Mouse (Mus musculus): ENCODE data around the gene Dnah11. TPM values are rescaled to one million over a fixed set of nuclear protein-coding genes. Genes with fewer than 3 reads are reported as not detected.

Gene Dnah11
- polyA plus RNA-seq, 2 experiments, result 0.15 to 0.39 TPM

DNA sequence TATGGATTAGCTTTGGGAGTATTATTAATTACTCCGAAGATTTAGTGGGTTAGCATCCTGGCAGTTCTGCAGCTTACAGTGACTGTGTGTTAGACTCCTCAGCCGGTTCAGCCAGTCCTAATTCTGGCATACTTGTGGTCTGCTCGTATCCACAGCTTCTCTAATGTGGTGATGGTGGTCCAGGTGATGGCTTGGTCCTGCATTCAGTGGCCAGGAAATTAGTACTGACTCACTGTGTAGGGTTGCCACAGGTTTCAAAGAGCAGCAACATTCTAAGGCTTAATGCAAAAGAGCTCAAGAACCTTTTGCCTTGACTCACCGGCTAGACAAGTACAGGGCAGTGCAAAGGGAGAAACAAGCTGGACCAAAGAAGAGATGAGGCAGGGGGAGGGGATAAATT lies 103.9 kb downstream of the Dnah11 start:
- ATAC-seq (ENCODE audit: low FRiP score, low read depth) (peak; percentile 53; the same call in 1 of the 2 replicates), DNase-seq (ENCODE audit: low spot score) (no peak)
- Histone ChIP-seq H3K4me1 (ENCODE audit: control insufficient read depth, insufficient read depth, low read length) (no peaks in the 10 kb centered on the region), H3K4me3 (replicated peaks; ENCODE audit: low read length) (no peak overlapping the region), H3K9me3 (ENCODE audit: control insufficient read depth, low read length) (no peaks in the 10 kb centered on the region), H3K4me2 (replicated peaks; ENCODE audit: low read depth, low read length, severe bottlenecking) (no peak overlapping the region), H3K27ac (replicated peaks; ENCODE audit: low read depth, low read length) (no peak overlapping the region), H3K27me3 (ENCODE audit: control insufficient read depth, insufficient read depth, low read length) (no peaks in the 10 kb centered on the region), H3K36me3 (ENCODE audit: control insufficient read depth, insufficient read depth, low read length) (no peaks in the 10 kb centered on the region), H3K9ac (ENCODE audit: low read depth, low read length, severe bottlenecking) (no peak overlapping the region)
- WGBS, result 77% methylated on average over 4 of the region's 4 CpGs
- TF ChIP-seq POLR2A (IDR thresholded peaks at IDR 0.05; ENCODE audit: borderline replicate concordance, extremely low read depth, insufficient read depth, insufficient read length), result no peak

DNA sequence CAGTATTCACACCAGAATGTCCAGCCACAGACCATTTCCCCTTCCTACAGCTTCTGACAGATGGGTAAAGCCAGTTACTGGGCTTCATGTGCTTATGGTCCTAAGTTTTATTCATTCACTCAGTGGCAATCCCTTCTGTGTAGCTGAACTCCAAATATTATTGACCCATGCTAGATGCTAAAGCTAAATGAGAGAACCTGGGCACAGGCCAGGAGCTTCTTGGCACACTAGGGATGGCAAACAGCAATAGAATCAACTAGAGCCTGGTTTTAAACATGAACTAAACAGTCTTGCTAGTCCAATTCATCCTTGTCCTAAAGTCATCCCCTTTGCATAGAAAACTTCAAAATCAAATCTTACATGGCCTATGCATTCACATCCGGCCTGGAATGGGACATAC lies 113.6 kb downstream of the Dnah11 start:
- Histone ChIP-seq H3K4me3 (replicated peaks; ENCODE audit: low read length) (no peak overlapping the region), H3K27ac (replicated peaks; ENCODE audit: low read depth, low read length) (no peak overlapping the region), H3K9me3 (ENCODE audit: control insufficient read depth, low read length) (no peaks in the 10 kb centered on the region), H3K4me2 (replicated peaks; ENCODE audit: low read depth, low read length, severe bottlenecking) (no peak overlapping the region), H3K4me1 (ENCODE audit: control insufficient read depth, insufficient read depth, low read length) (no peaks in the 10 kb centered on the region), H3K36me3 (ENCODE audit: control insufficient read depth, insufficient read depth, low read length) (no peaks in the 10 kb centered on the region), H3K27me3 (ENCODE audit: control insufficient read depth, insufficient read depth, low read length) (no peaks in the 10 kb centered on the region), H3K9ac (ENCODE audit: low read depth, low read length, severe bottlenecking) (no peak overlapping the region)
- DNase-seq (ENCODE audit: low spot score) (no peak), ATAC-seq (ENCODE audit: low FRiP score, low read depth) (no peak)
- WGBS, result 89% methylated on average over 1 of the region's 1 CpGs
- no peak for TF ChIP-seq POLR2A (IDR thresholded peaks at IDR 0.05; ENCODE audit: borderline replicate concordance, extremely low read depth, insufficient read depth, insufficient read length)

DNA sequence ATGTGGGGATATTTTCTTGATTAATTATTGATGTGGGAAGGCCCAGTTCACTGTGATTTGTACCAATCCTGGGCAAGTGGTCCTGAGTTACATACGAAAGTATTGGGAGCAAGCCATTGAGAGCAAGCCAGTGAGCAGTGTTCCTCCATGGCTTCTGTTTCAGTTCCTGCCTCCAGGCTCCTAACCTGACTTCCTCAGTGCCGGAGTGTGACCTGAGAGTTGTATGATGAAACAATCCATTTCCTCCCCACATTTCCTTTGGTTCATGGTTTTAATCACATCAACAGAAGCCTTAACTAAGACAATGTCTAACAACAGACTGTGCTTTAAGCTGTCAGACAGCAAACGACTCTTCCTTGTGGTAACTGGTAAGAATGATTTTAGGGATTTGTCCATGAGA lies 114.0 kb downstream of the Dnah11 start:
- ATAC-seq (ENCODE audit: low FRiP score, low read depth), result no peak

DNA sequence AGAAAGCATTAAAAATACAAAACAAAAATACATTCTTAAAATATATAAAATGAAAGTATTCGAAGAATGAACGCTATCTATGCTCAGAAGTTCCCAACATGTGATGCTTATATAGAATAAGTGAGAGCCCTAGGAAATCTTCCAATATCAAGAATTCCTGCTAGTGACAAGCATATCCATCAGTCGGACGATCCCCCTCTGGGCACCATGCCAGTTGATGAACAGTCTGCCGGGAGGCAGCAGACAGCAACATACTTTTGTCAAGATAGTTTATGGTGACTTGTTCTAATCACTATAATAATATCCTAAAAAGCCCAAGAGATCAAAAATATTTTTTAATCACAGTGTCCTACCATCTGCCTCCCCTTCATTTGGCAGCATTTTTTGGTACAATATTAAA lies 114.7 kb downstream of the Dnah11 start:
- 75% methylated on average over 5 of the region's 5 CpGs for WGBS

More for the DNA sequence above, 114.0 kb downstream of the Dnah11 start:
- H3K36me3 ChIP-seq (ENCODE audit: control insufficient read depth, insufficient read depth, low read length), result no peaks in the 10 kb centered on the region
- H3K4me2 ChIP-seq (replicated peaks; ENCODE audit: low read depth, low read length, severe bottlenecking), result no peak overlapping the region
- no peaks in the 10 kb centered on the region for H3K27me3 ChIP-seq (ENCODE audit: control insufficient read depth, insufficient read depth, low read length)
- no peak overlapping the region for H3K27ac ChIP-seq (replicated peaks; ENCODE audit: low read depth, low read length)
- no peak for TF ChIP-seq POLR2A (IDR thresholded peaks at IDR 0.05; ENCODE audit: borderline replicate concordance, extremely low read depth, insufficient read depth, insufficient read length)
- H3K4me1 ChIP-seq (ENCODE audit: control insufficient read depth, insufficient read depth, low read length), result no peaks in the 10 kb centered on the region
- H3K4me3 ChIP-seq (replicated peaks; ENCODE audit: low read length), result no peak overlapping the region
- no peak overlapping the region for H3K9ac ChIP-seq (ENCODE audit: low read depth, low read length, severe bottlenecking)
- 72% methylated on average over 3 of the region's 3 CpGs for WGBS
- no peak for DNase-seq (ENCODE audit: low spot score)
- no peaks in the 10 kb centered on the region for H3K9me3 ChIP-seq (ENCODE audit: control insufficient read depth, low read length)

DNA sequence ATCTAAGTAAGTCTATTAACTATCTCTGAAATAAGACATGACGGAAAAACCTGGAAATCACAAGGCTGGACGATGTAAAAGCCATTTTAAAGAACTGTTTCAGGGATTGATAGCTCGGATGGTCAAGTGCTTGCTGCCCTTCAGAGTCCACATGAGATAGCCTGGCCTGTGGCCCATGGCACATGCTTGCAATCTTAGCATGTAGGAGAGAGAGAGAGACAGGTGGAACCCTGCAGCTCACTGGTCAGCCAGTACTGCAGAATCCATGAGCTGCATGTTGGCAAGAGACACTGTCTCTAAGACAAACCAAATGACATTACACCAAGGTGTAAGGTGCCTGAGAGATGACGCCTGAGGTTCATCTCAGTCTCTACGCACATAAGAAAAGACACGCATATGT lies 118.4 kb downstream of the Dnah11 start:
- Histone ChIP-seq H3K36me3 (ENCODE audit: control insufficient read depth, insufficient read depth, low read length) (no peaks in the 10 kb centered on the region), H3K4me3 (replicated peaks; ENCODE audit: low read length) (no peak overlapping the region), H3K27me3 (ENCODE audit: control insufficient read depth, insufficient read depth, low read length) (no peaks in the 10 kb centered on the region), H3K9ac (ENCODE audit: low read depth, low read length, severe bottlenecking) (no peak overlapping the region), H3K27ac (replicated peaks; ENCODE audit: low read depth, low read length) (no peak overlapping the region), H3K4me1 (ENCODE audit: control insufficient read depth, insufficient read depth, low read length) (no peaks in the 10 kb centered on the region), H3K4me2 (replicated peaks; ENCODE audit: low read depth, low read length, severe bottlenecking) (no peak overlapping the region), H3K9me3 (ENCODE audit: control insufficient read depth, low read length) (no peaks in the 10 kb centered on the region)
- no peak for TF ChIP-seq POLR2A (IDR thresholded peaks at IDR 0.05; ENCODE audit: borderline replicate concordance, extremely low read depth, insufficient read depth, insufficient read length)
- no peak for ATAC-seq (ENCODE audit: low FRiP score, low read depth)
- 86% methylated on average over 6 of the region's 6 CpGs for WGBS
- no peak for DNase-seq (ENCODE audit: low spot score)

More for the DNA sequence above, 114.7 kb downstream of the Dnah11 start:
- Histone ChIP-seq H3K9ac (ENCODE audit: low read depth, low read length, severe bottlenecking) (no peak overlapping the region), H3K36me3 (ENCODE audit: control insufficient read depth, insufficient read depth, low read length) (no peaks in the 10 kb centered on the region), H3K27ac (replicated peaks; ENCODE audit: low read depth, low read length) (no peak overlapping the region), H3K27me3 (ENCODE audit: control insufficient read depth, insufficient read depth, low read length) (no peaks in the 10 kb centered on the region), H3K4me3 (replicated peaks; ENCODE audit: low read length) (no peak overlapping the region), H3K4me1 (ENCODE audit: control insufficient read depth, insufficient read depth, low read length) (no peaks in the 10 kb centered on the region), H3K4me2 (replicated peaks; ENCODE audit: low read depth, low read length, severe bottlenecking) (no peak overlapping the region), H3K9me3 (ENCODE audit: control insufficient read depth, low read length) (no peaks in the 10 kb centered on the region)
- DNase-seq (ENCODE audit: low spot score), result no peak
- no peak for ATAC-seq (ENCODE audit: low FRiP score, low read depth)
- TF ChIP-seq POLR2A (IDR thresholded peaks at IDR 0.05; ENCODE audit: borderline replicate concordance, extremely low read depth, insufficient read depth, insufficient read length), result no peak

DNA sequence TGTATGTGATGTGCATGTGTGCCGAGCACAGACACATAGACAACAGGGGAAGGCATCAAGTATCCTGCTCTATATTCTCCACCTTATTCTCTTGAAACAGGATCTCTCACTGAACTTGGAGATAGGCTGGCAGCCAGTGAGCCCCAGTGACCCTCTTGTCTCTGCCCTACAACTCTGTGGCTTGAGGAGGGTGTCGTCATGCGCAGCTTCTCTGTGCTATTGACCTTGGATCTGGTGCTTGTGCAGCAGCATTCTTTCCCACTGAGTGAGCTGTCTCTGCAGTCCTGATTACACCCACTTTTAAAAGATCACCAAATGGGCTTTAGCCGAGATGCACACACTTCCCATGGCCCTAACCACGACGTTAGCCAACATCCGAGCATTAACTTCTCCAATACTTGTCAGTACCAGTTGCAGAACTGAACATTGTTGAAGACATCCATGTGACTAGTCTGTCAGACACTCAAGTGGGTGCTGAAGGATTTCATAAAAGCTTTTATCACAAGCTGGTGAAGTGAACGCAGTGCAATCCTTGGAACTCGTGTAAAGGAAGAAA lies 120.3 kb downstream of the Dnah11 start:
- Histone ChIP-seq H3K36me3 (ENCODE audit: control insufficient read depth, insufficient read depth, low read length) (no peaks in the 10 kb centered on the region), H3K4me1 (ENCODE audit: control insufficient read depth, insufficient read depth, low read length) (no peaks in the 10 kb centered on the region), H3K9me3 (ENCODE audit: control insufficient read depth, low read length) (no peaks in the 10 kb centered on the region), H3K4me3 (replicated peaks; ENCODE audit: low read length) (no peak overlapping the region), H3K9ac (ENCODE audit: low read depth, low read length, severe bottlenecking) (no peak overlapping the region), H3K27ac (replicated peaks; ENCODE audit: low read depth, low read length) (no peak overlapping the region), H3K4me2 (replicated peaks; ENCODE audit: low read depth, low read length, severe bottlenecking) (no peak overlapping the region), H3K27me3 (ENCODE audit: control insufficient read depth, insufficient read depth, low read length) (no peaks in the 10 kb centered on the region)
- DNase-seq (ENCODE audit: low spot score) (no peak), ATAC-seq (ENCODE audit: low FRiP score, low read depth) (no peak)
- TF ChIP-seq POLR2A (IDR thresholded peaks at IDR 0.05; ENCODE audit: borderline replicate concordance, extremely low read depth, insufficient read depth, insufficient read length), result no peak
- WGBS, result 80% methylated on average over 9 of the region's 9 CpGs
